Mouse (Mus musculus) stomach, adult 2 months (tissue): ENCODE data around the gene Vmn2r48. TPM values are rescaled to one million over a fixed set of nuclear protein-coding genes. Genes with fewer than 3 reads are reported as not detected.

Source experiments
- polyA plus RNA-seq: library from polyadenylated mRNA; depleted of rRNA; stranded (reverse); fragments of >200 nt; gene quantifications from 2 replicates; pipeline ENCODE4 v1.2.3, GENCODE M21; 2012; rRNA removed

Gene Vmn2r48
- not detected in 2 replicates for polyA plus RNA-seq

DNA sequence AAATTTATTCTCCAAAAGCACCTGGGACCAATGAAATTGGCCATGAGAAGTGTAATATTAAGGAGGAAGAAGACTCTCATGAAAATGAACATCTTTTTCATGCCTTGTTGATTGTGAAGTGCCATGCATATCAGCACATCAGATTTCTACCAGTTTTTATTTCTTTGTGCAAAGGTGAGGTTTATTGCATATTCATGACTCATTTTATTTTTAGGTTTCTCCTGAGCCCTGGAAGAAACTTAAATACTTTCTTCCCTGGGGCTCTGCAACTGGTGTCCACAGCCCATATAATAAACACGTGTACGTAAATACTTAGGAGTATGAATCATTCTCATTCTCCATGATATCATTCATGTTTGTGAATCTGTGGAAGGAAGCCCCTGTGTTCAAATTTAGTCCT lies at the start of gene Vmn2r48:
TSS of gene Vmn2r48 (minus strand) at position 101 of the 400 bp plus-strand sequence.

DNA sequence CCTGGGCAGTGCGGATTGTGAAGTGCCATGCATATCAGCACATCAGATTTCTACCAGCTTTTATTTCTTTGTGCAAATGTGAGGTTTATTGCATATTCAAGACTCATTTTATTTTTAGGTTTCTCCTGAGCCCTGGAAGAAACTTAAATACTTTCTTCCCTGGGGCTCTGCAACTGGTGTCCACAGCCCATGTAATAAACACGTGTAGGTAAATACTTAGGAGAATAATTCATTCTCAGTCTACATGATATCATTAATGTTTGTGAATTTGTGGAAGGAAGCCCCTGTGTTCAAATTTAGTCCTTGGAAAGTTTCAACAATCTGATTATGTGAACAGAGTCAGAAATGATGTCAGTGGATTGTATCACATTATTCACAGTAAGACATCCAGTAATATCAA lies 38.8 kb upstream of the Vmn2r48 start, which contains the start of gene Vmn2r49:
TSS of gene Vmn2r49 (minus strand) at position 101 of the 400 bp plus-strand sequence.

Other genes starting within 250 kb of the Vmn2r48 start
- gene Vmn2r46, start 183.0 kb downstream of the Vmn2r48 start, polyA plus RNA-seq = not detected in 2 replicates
- not detected in 2 replicates for gene Vmn2r47, start 112.3 kb downstream of the Vmn2r48 start, polyA plus RNA-seq
- gene Vmn2r49, start 38.7 kb upstream of the Vmn2r48 start, polyA plus RNA-seq = not detected in 2 replicates
- not detected in 2 replicates for gene Vmn2r50, start 99.7 kb upstream of the Vmn2r48 start, polyA plus RNA-seq
- gene Vmn2r51, start 152.2 kb upstream of the Vmn2r48 start, polyA plus RNA-seq = not detected in 2 replicates
- gene Vmn2r52, start 223.0 kb upstream of the Vmn2r48 start, polyA plus RNA-seq = not detected in 2 replicates